ENCODE assay signal across 8 mouse cellular contexts in the genomic region with DNA sequence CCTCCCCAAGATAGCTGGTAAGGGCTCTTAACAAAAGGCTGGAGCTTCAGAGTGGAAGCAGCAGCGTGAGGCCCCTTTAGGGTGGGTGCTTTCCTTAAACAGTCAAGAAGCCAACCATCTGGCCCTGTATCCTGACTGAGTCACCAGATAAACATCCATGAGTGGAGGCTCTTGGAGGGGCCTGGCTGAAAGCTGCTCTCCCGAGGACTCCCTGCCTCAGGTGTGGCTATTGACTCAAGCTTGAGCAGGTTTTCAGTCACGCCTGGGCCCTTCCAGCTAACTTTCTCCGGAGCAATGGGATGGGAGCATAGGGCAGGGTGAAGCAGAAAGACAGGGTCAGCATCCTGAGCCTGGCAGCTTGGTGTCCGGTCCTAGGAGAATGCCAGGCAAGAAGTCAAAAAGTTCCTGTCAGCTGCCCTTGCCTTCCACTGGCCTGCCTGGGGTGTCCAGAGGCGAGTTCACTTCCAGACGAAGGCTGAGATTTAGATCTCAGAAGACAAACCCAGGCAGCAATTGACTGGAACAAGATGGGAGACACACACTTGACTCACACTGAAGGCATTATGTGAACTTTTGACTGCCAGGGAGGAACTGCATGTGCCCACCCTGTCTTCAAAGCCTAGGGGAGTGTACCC. TPM values are rescaled to one million over a fixed set of nuclear protein-coding genes. Genes with fewer than 3 reads are reported as not detected.
A peak's percentile ranks its signal among the peaks of the same experiment; 100 is the strongest.
DNase-seq lines count a peak whose midpoint lies in the region; ATAC-seq and TF ChIP-seq lines count a peak whose summit lies in the region.

No protein-coding gene starts in this region.

- no peak for TF ChIP-seq CTCF in C2C12 (IDR thresholded peaks at IDR 0.05; ENCODE audit: control insufficient read depth, insufficient read depth, insufficient read length)
- no peak for TF ChIP-seq CTCF in embryonic fibroblast, embryonic 13.5 days (IDR thresholded peaks at IDR 0.05; ENCODE audit: borderline replicate concordance, insufficient read depth, low read length)

- peak overlapping the region; percentile 8; the same call in 1 of the 2 replicates for H3K9ac ChIP-seq in heart, embryonic 11.5 days (ENCODE audit: low read depth, low read length)
- H3K9ac ChIP-seq in lung, embryonic 15.5 days = no peak overlapping the region

- no peaks in the 10 kb centered on the region for H3K9me3 ChIP-seq in heart, embryonic 11.5 days (replicated peaks; ENCODE audit: control insufficient read depth, low read length)
- no peaks in the 10 kb centered on the region for H3K9me3 ChIP-seq in lung, embryonic 15.5 days

- peaks cover 37% of the 10 kb centered on the region for H3K4me1 ChIP-seq in heart, embryonic 11.5 days (ENCODE audit: control insufficient read depth, insufficient read depth, low read length)
- H3K4me1 ChIP-seq in embryonic fibroblast, embryonic 13.5 days (ENCODE audit: control insufficient read depth, insufficient read depth, low read length) = peaks cover 6% of the 10 kb centered on the region; the same call in 1 of the 2 replicates
- H3K4me1 ChIP-seq in lung, embryonic 15.5 days = peaks cover 65% of the 10 kb centered on the region

- TF ChIP-seq POLR2A in embryonic fibroblast, embryonic 13.5 days (IDR thresholded peaks at IDR 0.05; ENCODE audit: low read depth, low read length) = no peak

- 37% methylated on average over 7 of the region's 7 CpGs for WGBS in heart, embryonic 11.5 days (ENCODE audit: insufficient replicate concordance)
- 22% methylated on average over 7 of the region's 7 CpGs for WGBS in lung, embryonic 15.5 days

- no peak overlapping the region for H3ac ChIP-seq in C2C12 (ENCODE audit: control insufficient read depth, insufficient read length, low read depth)

- no peaks in the 10 kb centered on the region for H3K79me2 ChIP-seq in C2C12 (ENCODE audit: control insufficient read depth, insufficient read depth)

- no peak for ATAC-seq in heart, embryonic 11.5 days (replicated peaks; ENCODE audit: insufficient number of reproducible peaks, low FRiP score, low TSS enrichment)
- ATAC-seq in lung, embryonic 15.5 days (ENCODE audit: borderline replicate concordance, extremely low read depth, low FRiP score, low TSS enrichment) = peak; percentile 75

- no peak overlapping the region for H3K4me3 ChIP-seq in heart, embryonic 11.5 days (ENCODE audit: low read depth, low read length)
- no peak overlapping the region for H3K4me3 ChIP-seq in C2C12 (ENCODE audit: insufficient read depth, poor library complexity, severe bottlenecking)
- no peak overlapping the region for H3K4me3 ChIP-seq in embryonic fibroblast, embryonic 13.5 days (ENCODE audit: insufficient read depth, low read length)
- H3K4me3 ChIP-seq in lung, embryonic 15.5 days = no peak overlapping the region

- H3K27ac ChIP-seq in heart, embryonic 11.5 days (ENCODE audit: low read depth, low read length) = peak overlapping the region; percentile 46
- H3K27ac ChIP-seq in embryonic fibroblast, embryonic 13.5 days (ENCODE audit: insufficient read depth, low read length) = peak overlapping the region; percentile 73
- peak overlapping the region; percentile 93 for H3K27ac ChIP-seq in lung, embryonic 15.5 days

- no peaks in the 10 kb centered on the region for H3K79me3 ChIP-seq in C2C12 (ENCODE audit: low read depth)

- H3K27me3 ChIP-seq in heart, embryonic 11.5 days (ENCODE audit: control insufficient read depth, insufficient read depth, low read length) = no peaks in the 10 kb centered on the region
- no peaks in the 10 kb centered on the region for H3K27me3 ChIP-seq in C2C12 (ENCODE audit: control insufficient read depth, insufficient read depth, insufficient read length)
- no peaks in the 10 kb centered on the region; the same call in 1 of the 2 replicates for H3K27me3 ChIP-seq in lung, embryonic 15.5 days

- H3K36me3 ChIP-seq in heart, embryonic 11.5 days (ENCODE audit: control insufficient read depth, insufficient read depth, low read length) = no peaks in the 10 kb centered on the region
- H3K36me3 ChIP-seq in C2C12 (ENCODE audit: control insufficient read depth, insufficient read depth) = no peaks in the 10 kb centered on the region
- H3K36me3 ChIP-seq in lung, embryonic 15.5 days = no peaks in the 10 kb centered on the region

- H3K4me2 ChIP-seq in heart, embryonic 11.5 days = peak overlapping the region; percentile 14; the same call in 1 of the 2 replicates
- H3K4me2 ChIP-seq in lung, embryonic 15.5 days = peak overlapping the region; percentile 21

- no peak for DNase-seq in heart, adult 11 months
- no peak for DNase-seq in ovary, adult 18-20 months (ENCODE audit: low spot score)
- no peak for DNase-seq in embryo, embryonic 10 days (ENCODE audit: low spot score)
- no peak for DNase-seq in layer of hippocampus, postnatal 36 days

TF ChIP-seq in C2C12, 6 proteins besides CTCF, POLR2A, EP300 and RAD21:
- TF ChIP-seq MYOD1 (IDR thresholded peaks at IDR 0.05; ENCODE audit: control insufficient read depth, insufficient read length, low read depth) (peak; percentile 26), FOSL1 (IDR thresholded peaks at IDR 0.05; ENCODE audit: insufficient read depth, low read length, poor library complexity, severe bottlenecking) (no peak)
TF ChIP-seq in C2C12: peak in this region for 1.

RNA-seq across cellular contexts. Expression of a gene that starts 30.4 kb away (rescaled TPM):
- 4.4 and 5.0 TPM in 2 replicates for polyA plus RNA-seq in heart, embryonic 11.5 days (2014; fragmentation: Nextera tagmentation; extraction: Ambion mirVana)
- polyA plus RNA-seq in C2C12 (2012; fragmentation: generic; extraction: Trizol) = 2.3 TPM
- 9.9 and 13.9 TPM in 2 replicates for polyA plus RNA-seq in embryonic fibroblast, embryonic 13.5 days (2011; ENCODE audit: insufficient read length, low read depth, missing spikeins)
- polyA plus RNA-seq in lung, embryonic 15.5 days (2015; fragmentation: Nextera tagmentation; extraction: Ambion mirVana) = 4.1 TPM in 2 replicates
- 10 to 100 TPM; 70.3 to 78.6 TPM for total RNA-seq in layer of hippocampus, postnatal 36 days (2021)
